ENCODE assay signal across 20 mouse cellular contexts in genomic region chr12:103315831-103316545, GRCm38 (mm10). TPM values are rescaled to one million over a fixed set of nuclear protein-coding genes. Genes with fewer than 3 reads are reported as not detected.
DNase-seq lines count a peak whose midpoint lies in the region; ATAC-seq and TF ChIP-seq lines count a peak whose summit lies in the region.
"Had no signal": no experiment of that assay in that cellular context is flagged by ENCODE, and none has a peak within 500 bp of the region (broad histone marks: within the 10 kb centered on the region; RNA-seq: fewer than 3 reads in every experiment).

No protein-coding gene starts in this region.

- peaks cover 26% of the 10 kb centered on the region for H3K4me1 ChIP-seq in forebrain, embryonic 11.5 days (replicated peaks; ENCODE audit: control insufficient read depth, insufficient read depth, low read length)
- peaks cover 11% of the 10 kb centered on the region; the same call in 1 of the 2 replicates for H3K4me1 ChIP-seq in forebrain, postnatal 0 days (ENCODE audit: insufficient read depth)
- peaks cover 78% of the 10 kb centered on the region for H3K4me1 ChIP-seq in hindbrain, embryonic 10.5 days (replicated peaks)
- peaks cover 68% of the 10 kb centered on the region for H3K4me1 ChIP-seq in midbrain, embryonic 13.5 days (replicated peaks)

- peak overlapping the region; percentile 74 for H3K9ac ChIP-seq in forebrain, embryonic 11.5 days (ENCODE audit: low read length)
- no peak overlapping the region for H3K9ac ChIP-seq in forebrain, postnatal 0 days
- H3K9ac ChIP-seq in midbrain, embryonic 13.5 days (replicated peaks), result peak overlapping the region; percentile 53

- peak overlapping the region; percentile 83 for H3K4me2 ChIP-seq in forebrain, embryonic 11.5 days (ENCODE audit: low read depth, low read length, severe bottlenecking)
- H3K4me2 ChIP-seq in forebrain, postnatal 0 days (ENCODE audit: low read depth), result no peak overlapping the region
- H3K4me2 ChIP-seq in midbrain, embryonic 13.5 days (replicated peaks), result peak overlapping the region; percentile 64

- H3K36me3 ChIP-seq in forebrain, embryonic 11.5 days (ENCODE audit: control insufficient read depth, insufficient read depth, low read length), result no peaks in the 10 kb centered on the region
- no peaks in the 10 kb centered on the region for H3K36me3 ChIP-seq in forebrain, postnatal 0 days (ENCODE audit: insufficient read depth)
- no peaks in the 10 kb centered on the region for H3K36me3 ChIP-seq in hindbrain, embryonic 10.5 days
- no peaks in the 10 kb centered on the region for H3K36me3 ChIP-seq in midbrain, embryonic 13.5 days

- H3K4me3 ChIP-seq in forebrain, embryonic 11.5 days (ENCODE audit: low read depth, low read length), result peak overlapping the region; percentile 45
- H3K4me3 ChIP-seq in forebrain, postnatal 0 days (ENCODE audit: low read depth, low read length), result no peak overlapping the region
- peak overlapping the region; percentile 58 for H3K4me3 ChIP-seq in hindbrain, embryonic 10.5 days
- peak overlapping the region; percentile 42 for H3K4me3 ChIP-seq in midbrain, embryonic 13.5 days (replicated peaks)
- H3K4me3 ChIP-seq: erythroblast, embryonic 14.5 days had no signal

- peak; percentile 61 for DNase-seq in forebrain, embryonic 11.5 days (ENCODE audit: low spot score)
- no peak for DNase-seq in forebrain, postnatal 0 days
- DNase-seq in ZHBTc4 (ENCODE audit: low read depth, low spot score), result peak; percentile 19
- DNase-seq in hindbrain, embryonic 10.5 days (ENCODE audit: low spot score), result no peak
- no peak for DNase-seq in adipocyte (ENCODE audit: low spot score)
- no peak for DNase-seq in cerebellum, adult 9-10 months
- DNase-seq in Muller cell, postnatal 12 days (ENCODE audit: inconsistent ontology term), result no peak
- DNase-seq: adrenal gland, postnatal 36 days; cerebellum, postnatal 36 days; kidney, adult 2 months; left cerebral cortex, postnatal 4 days; right cerebral cortex, adult 18-20 months; thymus, adult 2 months had no signal

- WGBS in forebrain, embryonic 11.5 days, result 29% methylated on average over 20 of the region's 20 CpGs
- 39% methylated on average over 20 of the region's 20 CpGs for WGBS in forebrain, postnatal 0 days
- 17% methylated on average over 20 of the region's 20 CpGs for WGBS in hindbrain, embryonic 10.5 days
- 15% methylated on average over 20 of the region's 20 CpGs for WGBS in midbrain, embryonic 13.5 days

- H3K27ac ChIP-seq in forebrain, embryonic 11.5 days (ENCODE audit: low read depth, low read length), result peak overlapping the region; percentile 98
- H3K27ac ChIP-seq in forebrain, postnatal 0 days (ENCODE audit: low read depth, low read length), result no peak overlapping the region
- peak overlapping the region; percentile 95 for H3K27ac ChIP-seq in hindbrain, embryonic 10.5 days
- H3K27ac ChIP-seq in midbrain, embryonic 13.5 days, result peak overlapping the region; percentile 89
- H3K27ac ChIP-seq: macrophage had no signal

- ATAC-seq in forebrain, embryonic 11.5 days (replicated peaks; ENCODE audit: low FRiP score), result no peak
- ATAC-seq in forebrain, postnatal 0 days, result no peak
- ATAC-seq in midbrain, embryonic 13.5 days, result no peak

- no peak for TF ChIP-seq CTCF in forebrain, postnatal 0 days (IDR thresholded peaks at IDR 0.05; ENCODE audit: low read depth)

- H3K27me3 ChIP-seq in forebrain, embryonic 11.5 days (ENCODE audit: control insufficient read depth, insufficient read depth, low read length), result no peaks in the 10 kb centered on the region; the same call in 1 of the 2 replicates
- no peaks in the 10 kb centered on the region for H3K27me3 ChIP-seq in forebrain, postnatal 0 days (ENCODE audit: insufficient read depth, low read length)
- H3K27me3 ChIP-seq in hindbrain, embryonic 10.5 days (ENCODE audit: insufficient read depth, poor library complexity, severe bottlenecking), result peaks cover 95% of the 10 kb centered on the region
- peaks cover 10% of the 10 kb centered on the region; the same call in 1 of the 2 replicates for H3K27me3 ChIP-seq in midbrain, embryonic 13.5 days

- no peaks in the 10 kb centered on the region for H3K9me3 ChIP-seq in forebrain, embryonic 11.5 days (ENCODE audit: control insufficient read depth, low read length)
- no peaks in the 10 kb centered on the region for H3K9me3 ChIP-seq in forebrain, postnatal 0 days (ENCODE audit: low read length)
- no peaks in the 10 kb centered on the region for H3K9me3 ChIP-seq in hindbrain, embryonic 10.5 days
- no peaks in the 10 kb centered on the region for H3K9me3 ChIP-seq in midbrain, embryonic 13.5 days

RNA-seq across cellular contexts. Expression of gene Fam181a, which starts 5.2 kb away (rescaled TPM):
- 27.3 and 28.5 TPM in 2 replicates for polyA plus RNA-seq in forebrain, embryonic 11.5 days (2014; fragmentation: Nextera tagmentation; extraction: Ambion mirVana)
- total RNA-seq in forebrain, postnatal 0 days (2014; rRNA removed), result 10.0 and 10.7 TPM in 2 replicates
- 6.9 and 9.1 TPM in 2 replicates for polyA plus RNA-seq in forebrain, postnatal 0 days (2015; fragmentation: Nextera tagmentation; extraction: Ambion mirVana)
- 24.9 and 26.1 TPM in 2 replicates for polyA plus RNA-seq in hindbrain, embryonic 10.5 days (2016; fragmentation: Nextera tagmentation; extraction: Ambion mirVana)
- 19.4 and 21.1 TPM in 2 replicates for polyA plus RNA-seq in midbrain, embryonic 13.5 days (2015; fragmentation: Nextera tagmentation; extraction: Ambion mirVana)
- total RNA-seq: adrenal gland, postnatal 36 days; gastrocnemius, postnatal 36 days had no signal
- polyA plus RNA-seq: erythroblast, embryonic 14.5 days; heart, postnatal 0 days; large intestine, adult 2 months; liver, embryonic 16.5 days; macrophage; thymus, adult 2 months had no signal

RNA-seq across cellular contexts. Expression of gene Asb2, which starts 39.8 kb away (rescaled TPM):
- 0.35 and 0.40 TPM in 2 replicates for polyA plus RNA-seq in forebrain, embryonic 11.5 days (2014; fragmentation: Nextera tagmentation; extraction: Ambion mirVana)
- 1.6 and 2.1 TPM in 2 replicates for total RNA-seq in forebrain, postnatal 0 days (2014; rRNA removed)
- 1.5 and 1.6 TPM in 2 replicates for polyA plus RNA-seq in forebrain, postnatal 0 days (2015; fragmentation: Nextera tagmentation; extraction: Ambion mirVana)
- polyA plus RNA-seq in hindbrain, embryonic 10.5 days (2016; fragmentation: Nextera tagmentation; extraction: Ambion mirVana), result 0.64 and 1.2 TPM in 2 replicates
- polyA plus RNA-seq in midbrain, embryonic 13.5 days (2015; fragmentation: Nextera tagmentation; extraction: Ambion mirVana), result 0.57 and 0.82 TPM in 2 replicates

Comparison
In these comparisons a context has a peak if more than half of its experiments do, and no peak if none do; other contexts are left out.
1. DNase-seq: peak in forebrain, embryonic 11.5 days (single experiment) and ZHBTc4 (single experiment); none in forebrain, postnatal 0 days (single experiment), hindbrain, embryonic 10.5 days (single experiment), adipocyte (single experiment), cerebellum, adult 9-10 months (single experiment) and Muller cell, postnatal 12 days (single experiment).